Mouse (Mus musculus): ENCODE data around the gene Ebf3.

DNA sequence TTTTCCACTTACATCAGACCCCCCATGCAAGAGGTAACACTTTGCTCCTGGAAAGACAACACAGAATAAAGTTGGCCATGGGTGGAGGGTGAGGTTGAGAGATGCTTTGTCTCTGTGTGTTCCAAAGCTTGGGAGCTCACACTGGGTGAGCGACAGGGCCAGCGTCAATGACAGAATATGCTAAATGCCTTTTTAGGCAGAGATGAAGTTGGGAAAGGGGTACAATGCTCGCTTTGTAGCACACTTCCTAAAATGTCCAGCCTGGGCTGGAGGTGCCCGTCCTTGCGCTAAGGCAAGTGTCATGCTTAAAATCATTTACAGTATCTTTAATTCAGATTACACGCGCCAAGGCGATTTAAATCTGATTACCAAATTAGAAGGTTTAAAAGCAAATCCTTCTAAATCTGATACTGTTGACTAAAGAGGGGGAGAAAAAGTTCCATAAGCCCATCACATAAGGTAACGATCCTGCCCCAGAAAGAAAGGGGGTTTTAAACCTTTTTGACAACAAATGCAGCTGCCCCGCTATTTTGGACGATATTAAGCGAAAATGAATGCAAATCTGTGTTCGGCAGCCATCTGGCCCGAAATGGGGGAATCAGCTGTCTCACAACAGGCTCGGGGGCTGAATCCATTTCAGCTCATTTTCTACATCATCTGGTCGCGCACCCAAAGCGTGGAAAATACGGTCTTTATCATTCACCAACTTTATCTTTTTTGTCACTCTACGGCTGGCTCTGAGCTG, 2.1 kb upstream of the Ebf3 start:
- TF ChIP-seq CTCF (conservative IDR thresholded peaks at IDR 0.05; ENCODE audit: insufficient read depth, insufficient read length, low read depth, low read length) (no peak), POLR2A (IDR thresholded peaks at IDR 0.05; ENCODE audit: low read depth, low read length) (no peak)
